Mouse (Mus musculus): ENCODE measurements at regions not wholly inside any gene's neighbourhood (a gene's known extent, or its start where the extent isn't known, plus 50 kb on each side); places are given as distances from the start of the nearest gene placed in this dataset.

DNA sequence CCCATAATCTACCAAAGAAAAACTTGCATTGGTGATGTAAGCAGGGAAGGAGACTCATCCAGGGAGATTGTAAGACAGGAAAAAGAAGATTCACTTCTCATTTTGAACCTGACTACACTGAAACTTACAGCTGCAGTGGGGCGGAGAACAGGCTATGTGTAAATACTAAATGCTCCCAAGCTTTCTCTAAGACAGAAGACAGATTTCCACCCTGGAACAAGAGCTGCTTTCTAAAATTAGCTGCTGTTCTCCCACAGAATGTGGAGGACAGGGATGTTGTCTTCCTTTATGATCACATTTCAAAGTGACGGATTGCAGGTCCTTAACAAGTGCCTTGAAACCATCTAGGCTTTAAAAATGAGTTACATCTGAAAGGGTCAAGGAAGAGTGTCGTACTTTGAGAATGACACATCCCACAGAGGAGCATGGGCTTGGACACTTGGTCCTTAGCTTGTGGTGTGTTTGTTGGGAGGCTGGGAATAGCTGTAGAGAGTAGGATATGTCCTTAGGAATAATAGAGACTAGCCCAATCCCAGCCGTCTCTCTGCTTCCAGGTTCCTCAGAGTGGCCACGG is 609.4 kb downstream of the Kctd12 start:
- no peak for TF ChIP-seq CTCF (IDR thresholded peaks at IDR 0.05; ENCODE audit: low read depth)
- no peak for TF ChIP-seq EP300 (IDR thresholded peaks at IDR 0.05; ENCODE audit: low read depth)
